Mouse (Mus musculus): ENCODE data around the gene Ccdc17. TPM values are rescaled to one million over a fixed set of nuclear protein-coding genes. Genes with fewer than 3 reads are reported as not detected.
A peak's percentile ranks its signal among the peaks of the same experiment; 100 is the strongest.

The Ccdc17 gene
- total and polyA plus RNA-seq, 2 experiments from 2014 or later, result 0.44 to 3.2 TPM

GRCm38 (mm10) chr4:116615237-116615636 is 18.8 kb downstream of the Ccdc17 start:
- TF ChIP-seq CTCF (IDR thresholded peaks at IDR 0.05), result no peak
- H3K4me1 ChIP-seq (ENCODE audit: insufficient read depth, low read length), result no peaks in the 10 kb centered on the region
- no peak overlapping the region for H3K9ac ChIP-seq (replicated peaks; ENCODE audit: low read length, poor library complexity, severe bottlenecking)
- H3K27ac ChIP-seq (ENCODE audit: low read depth, low read length), result no peak overlapping the region
- no peak overlapping the region for H3K4me2 ChIP-seq (ENCODE audit: low read depth, low read length, poor library complexity, severe bottlenecking)
- 97% methylated on average over 2 of the region's 2 CpGs for WGBS
- H3K9me3 ChIP-seq (ENCODE audit: low read length), result no peaks in the 10 kb centered on the region
- no peaks in the 10 kb centered on the region for H3K27me3 ChIP-seq (ENCODE audit: insufficient read depth, low read length)
- H3K4me3 ChIP-seq (ENCODE audit: low read depth, low read length), result no peak overlapping the region
- H3K36me3 ChIP-seq (ENCODE audit: insufficient read depth, low read length), result peaks cover 11% of the 10 kb centered on the region
- ATAC-seq (ENCODE audit: low FRiP score) (no peak), DNase-seq (ENCODE audit: low spot score) (no peak)

GRCm38 (mm10) chr4:116624831-116625230 is 28.4 kb downstream of the Ccdc17 start:
- H3K9ac ChIP-seq (replicated peaks; ENCODE audit: low read length, poor library complexity, severe bottlenecking), result no peak overlapping the region
- no peaks in the 10 kb centered on the region for H3K9me3 ChIP-seq (ENCODE audit: low read length)
- H3K27me3 ChIP-seq (ENCODE audit: insufficient read depth, low read length), result no peaks in the 10 kb centered on the region
- no peak for TF ChIP-seq CTCF (IDR thresholded peaks at IDR 0.05)
- H3K27ac ChIP-seq (ENCODE audit: low read depth, low read length), result no peak overlapping the region
- no peak overlapping the region for H3K4me3 ChIP-seq (ENCODE audit: low read depth, low read length)
- H3K4me1 ChIP-seq (ENCODE audit: insufficient read depth, low read length), result 0 out of 2 replicates have a peak, but pooled peaks cover 3% of the 10 kb centered on the region
- no peak overlapping the region for H3K4me2 ChIP-seq (ENCODE audit: low read depth, low read length, poor library complexity, severe bottlenecking)
- ATAC-seq (ENCODE audit: low FRiP score) (no peak), DNase-seq (ENCODE audit: low spot score) (no peak)
- H3K36me3 ChIP-seq (ENCODE audit: insufficient read depth, low read length), result 0 out of 2 replicates have a peak, but pooled peaks cover 3% of the 10 kb centered on the region
- WGBS, result 95% methylated on average over 4 of the region's 4 CpGs

- ATAC-seq (ENCODE audit: low FRiP score) (peak; percentile 78), DNase-seq (ENCODE audit: low spot score) (peak; percentile 92)
- peak overlapping the region; percentile 75 for H3K4me2 ChIP-seq (ENCODE audit: low read depth, low read length, poor library complexity, severe bottlenecking)
- WGBS, result under 1% methylated on average over 49 of the region's 53 CpGs
- H3K4me3 ChIP-seq (ENCODE audit: low read depth, low read length), result peak overlapping the region; percentile 97
- H3K9ac ChIP-seq (replicated peaks; ENCODE audit: low read length, poor library complexity, severe bottlenecking), result peak overlapping the region; percentile 90
- H3K4me1 ChIP-seq (ENCODE audit: insufficient read depth, low read length), result 0 out of 2 replicates have a peak, but pooled peaks cover 3% of the 10 kb centered on the region
- H3K27ac ChIP-seq (ENCODE audit: low read depth, low read length), result peak overlapping the region; percentile 97
- peak; percentile 33 for TF ChIP-seq CTCF (IDR thresholded peaks at IDR 0.05)
- no peaks in the 10 kb centered on the region for H3K36me3 ChIP-seq (ENCODE audit: insufficient read depth, low read length)
- H3K27me3 ChIP-seq (ENCODE audit: insufficient read depth, low read length), result no peaks in the 10 kb centered on the region
- H3K9me3 ChIP-seq (ENCODE audit: low read length), result no peaks in the 10 kb centered on the region
Measured at GRCm38 (mm10) chr4:116626658-116627358, 30.4 kb downstream of the Ccdc17 start.

DNA sequence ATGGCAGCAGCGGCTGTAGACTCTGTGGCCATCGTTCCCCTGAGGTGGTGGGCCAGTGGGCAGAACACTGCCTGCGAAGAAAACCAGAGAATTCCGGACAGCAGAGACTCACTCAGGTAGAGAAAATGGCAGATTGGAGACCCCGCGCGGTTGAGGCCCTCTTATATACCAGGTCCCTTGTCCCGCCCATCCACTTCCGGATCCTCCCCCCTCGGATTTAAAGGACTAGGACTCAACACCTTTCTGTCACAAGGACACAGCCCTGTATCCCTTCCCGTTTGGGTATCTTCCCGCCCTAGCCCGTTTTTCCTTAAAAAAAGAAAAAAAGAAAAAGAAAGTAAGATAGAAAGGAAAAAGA is 30.9 kb downstream of the Ccdc17 start:
- no peak for TF ChIP-seq CTCF (IDR thresholded peaks at IDR 0.05)
- DNase-seq (ENCODE audit: low spot score), result peak; percentile 94
- Histone ChIP-seq H3K4me1 (ENCODE audit: insufficient read depth, low read length) (0 out of 2 replicates have a peak, but pooled peaks cover 3% of the 10 kb centered on the region), H3K9ac (replicated peaks; ENCODE audit: low read length, poor library complexity, severe bottlenecking) (peak overlapping the region; percentile 90), H3K36me3 (ENCODE audit: insufficient read depth, low read length) (no peaks in the 10 kb centered on the region), H3K4me3 (ENCODE audit: low read depth, low read length) (peak overlapping the region; percentile 97), H3K27ac (ENCODE audit: low read depth, low read length) (peak overlapping the region; percentile 97), H3K4me2 (ENCODE audit: low read depth, low read length, poor library complexity, severe bottlenecking) (peak overlapping the region; percentile 75), H3K9me3 (ENCODE audit: low read length) (no peaks in the 10 kb centered on the region), H3K27me3 (ENCODE audit: insufficient read depth, low read length) (no peaks in the 10 kb centered on the region)
- peak; percentile 96 for ATAC-seq (ENCODE audit: low FRiP score)
- WGBS, result 0% methylated on average over 13 of the region's 13 CpGs

DNA sequence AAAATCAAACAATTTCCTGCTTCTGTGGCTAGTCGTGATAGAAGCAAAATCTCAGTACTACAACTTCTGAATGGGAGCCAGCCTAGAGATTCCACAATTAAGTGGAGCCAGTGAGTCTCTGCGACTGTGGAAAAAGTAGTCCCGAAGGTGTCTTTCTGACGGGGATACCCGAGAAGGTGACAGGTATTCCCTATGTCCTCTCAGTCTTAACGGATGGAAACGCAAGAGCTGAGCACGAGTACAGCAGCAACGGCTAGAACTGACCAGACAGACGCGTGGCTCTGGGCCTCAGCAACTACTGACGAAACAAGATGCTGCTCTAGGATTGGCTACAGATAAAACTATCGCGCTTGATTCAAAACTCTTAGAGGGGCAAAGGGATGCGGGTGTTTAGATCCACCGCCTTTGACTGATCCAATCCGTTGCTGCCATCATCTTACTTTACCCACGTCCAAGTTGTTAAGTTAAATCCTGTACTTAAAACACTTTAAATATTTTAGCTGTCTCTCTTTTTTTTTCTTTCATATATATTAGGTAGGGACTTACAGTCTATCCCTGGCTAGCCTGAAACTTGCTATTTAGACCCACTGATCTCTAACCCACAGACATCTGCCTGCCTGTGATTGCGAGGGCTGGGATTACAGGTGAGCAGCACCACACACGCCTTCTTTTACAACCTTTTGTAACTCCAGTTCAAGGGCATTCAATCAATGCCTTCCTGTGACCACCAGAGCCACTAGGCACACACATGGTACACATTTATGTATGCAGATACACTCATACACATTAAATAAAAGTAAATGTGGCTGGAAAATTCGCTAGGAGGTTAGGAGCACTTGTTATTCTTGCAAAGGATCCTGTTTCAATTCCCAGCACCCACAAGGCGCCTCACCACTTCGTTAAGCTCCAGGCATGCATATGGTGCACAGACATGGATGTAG is 31.5 kb downstream of the Ccdc17 start, which contains the start of gene Nasp:
TSS of gene Nasp (minus strand) at position 220 of the 941 bp plus-strand sequence.
- TF ChIP-seq CTCF (IDR thresholded peaks at IDR 0.05), result no peak
- ATAC-seq (ENCODE audit: low FRiP score), result peak; percentile 89
- no peaks in the 10 kb centered on the region for H3K36me3 ChIP-seq (ENCODE audit: insufficient read depth, low read length)
- H3K9ac ChIP-seq (replicated peaks; ENCODE audit: low read length, poor library complexity, severe bottlenecking), result peak within 1 kb of the TSS; percentile 90
- no peaks in the 10 kb centered on the region for H3K9me3 ChIP-seq (ENCODE audit: low read length)
- H3K27ac ChIP-seq (ENCODE audit: low read depth, low read length), result peak within 1 kb of the TSS; percentile 97
- peak; percentile 94 for DNase-seq (ENCODE audit: low spot score)
- peak within 1 kb of the TSS; percentile 75 for H3K4me2 ChIP-seq (ENCODE audit: low read depth, low read length, poor library complexity, severe bottlenecking)
- 8% methylated on average over 23 of the region's 23 CpGs for WGBS
- H3K4me1 ChIP-seq (ENCODE audit: insufficient read depth, low read length), result 0 out of 2 replicates have a peak, but pooled peaks cover 3% of the 10 kb centered on the region
- H3K4me3 ChIP-seq (ENCODE audit: low read depth, low read length), result peak within 1 kb of the TSS; percentile 97
- H3K27me3 ChIP-seq (ENCODE audit: insufficient read depth, low read length), result no peaks in the 10 kb centered on the region
